Mouse (Mus musculus): ENCODE data around the gene Rara.

DNA sequence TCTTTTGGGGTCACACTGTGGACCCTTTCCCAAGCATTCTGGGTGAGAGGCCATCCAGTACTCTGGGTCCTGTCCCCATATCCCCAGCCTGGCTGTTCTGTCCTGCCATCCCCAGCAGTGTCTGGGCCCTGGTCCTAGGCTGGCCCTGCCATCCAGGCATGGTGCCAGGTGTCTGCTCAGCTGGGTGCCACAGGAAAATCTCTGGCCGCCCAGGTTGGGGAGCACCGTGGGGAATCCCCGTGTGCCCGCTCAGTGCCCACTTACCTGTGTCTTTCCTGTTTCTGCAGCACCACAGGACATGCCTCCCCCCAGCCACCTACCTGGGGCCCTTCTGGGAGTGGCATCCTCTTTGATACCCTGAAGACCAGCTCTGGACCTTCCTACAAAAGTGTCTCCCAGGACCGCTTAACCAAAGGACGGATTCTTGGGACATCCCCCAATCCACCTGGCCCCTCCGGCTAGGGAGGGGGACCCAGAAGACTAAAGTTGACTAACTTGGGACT, 22.4 kb downstream of the Rara start:
- TF ChIP-seq E2F4 (IDR thresholded peaks at IDR 0.05; ENCODE audit: insufficient read depth), result no peak
- TF ChIP-seq POLR2A (IDR thresholded peaks at IDR 0.05; ENCODE audit: insufficient read length, low read depth), result no peak
- TF ChIP-seq CEBPB (IDR thresholded peaks at IDR 0.05; ENCODE audit: insufficient read depth, poor library complexity, severe bottlenecking), result no peak
- no peak for TF ChIP-seq POLR2AphosphoS2 (IDR thresholded peaks at IDR 0.05; ENCODE audit: insufficient read length, low read depth)
